Mouse (Mus musculus) left cerebral cortex, adult 18-20 months (tissue): ENCODE measurements around the gene Ptprn2. TPM values are rescaled to one million over a fixed set of nuclear protein-coding genes. Genes with fewer than 3 reads are reported as not detected.
A peak's percentile ranks its signal among the peaks of the same experiment; 100 is the strongest.

ENCODE experiments used
- DNase-seq, 2 experiments: peaks; one replicate each; pipeline ENCODE4 v3.0.0; 2021 to 2022; ENCODE audit warnings: low spot score in 2 of 2, mixed read lengths in 1 of 2
- total RNA-seq, 2 experiments: library from RNA; stranded (reverse); gene quantifications; 2 replicates each; pipeline ENCODE4 v1.2.3; 2021

Ptprn2 gene
- total RNA-seq, 2 experiments from 2014 or later: 307 to 332 TPM

- no peak for DNase-seq
Observed at GRCm38 (mm10) chr12:117251663-117252425, 766.3 kb downstream of the Ptprn2 start.

- no peak for DNase-seq
Observed at GRCm38 (mm10) chr12:117252426-117252779, 766.9 kb downstream of the Ptprn2 start.

GRCm38 (mm10) chr12:117254356-117254755 is 768.8 kb downstream of the Ptprn2 start:
- DNase-seq: no peak

- no peak for DNase-seq
Observed at GRCm38 (mm10) chr12:117255325-117255724, 769.8 kb downstream of the Ptprn2 start.

GRCm38 (mm10) chr12:117255776-117256342 is 770.3 kb downstream of the Ptprn2 start:
- DNase-seq: no peak

- no peak for DNase-seq
Observed at GRCm38 (mm10) chr12:117256849-117257204, 771.3 kb downstream of the Ptprn2 start.

- no peak for DNase-seq
Observed at GRCm38 (mm10) chr12:117257205-117257920, 771.8 kb downstream of the Ptprn2 start.

- DNase-seq: no peak
Observed at GRCm38 (mm10) chr12:117257921-117258497, 772.5 kb downstream of the Ptprn2 start.

GRCm38 (mm10) chr12:117260391-117261164 is 775.1 kb downstream of the Ptprn2 start:
- DNase-seq: no peak

GRCm38 (mm10) chr12:117261165-117261440 is 775.6 kb downstream of the Ptprn2 start:
- DNase-seq: no peak

GRCm38 (mm10) chr12:117262003-117262402 is 776.5 kb downstream of the Ptprn2 start:
- DNase-seq: no peak

GRCm38 (mm10) chr12:117263081-117263480 is 777.6 kb downstream of the Ptprn2 start:
- no peak for DNase-seq

- no peak for DNase-seq
Observed at GRCm38 (mm10) chr12:117265211-117265610, 779.7 kb downstream of the Ptprn2 start.

- DNase-seq: no peak
Observed at GRCm38 (mm10) chr12:117268543-117269172, 783.1 kb downstream of the Ptprn2 start.

- DNase-seq: no peak
Observed at GRCm38 (mm10) chr12:117269310-117269709, 783.8 kb downstream of the Ptprn2 start.

GRCm38 (mm10) chr12:117270199-117270598 is 784.7 kb downstream of the Ptprn2 start:
- DNase-seq: no peak

- DNase-seq: peak in 1 of 2 experiments; percentile 1
Observed at GRCm38 (mm10) chr12:117273166-117273565, 787.6 kb downstream of the Ptprn2 start.

- peak in 1 of 2 experiments; percentile 1 for DNase-seq
Observed at GRCm38 (mm10) chr12:117274576-117274975, 789.1 kb downstream of the Ptprn2 start.

- DNase-seq: no peak
Observed at GRCm38 (mm10) chr12:117280790-117281189, 795.3 kb downstream of the Ptprn2 start.

- DNase-seq: no peak
Observed at GRCm38 (mm10) chr12:117282659-117283058, 797.1 kb downstream of the Ptprn2 start.

- DNase-seq: no peak
Observed at GRCm38 (mm10) chr12:117287456-117287855, 801.9 kb downstream of the Ptprn2 start.
